Mouse (Mus musculus) MEL-GATA-1-ER (cell line): Measurements from ENCODE around the gene Gm4214.
"Not testable (repeated sequence)": the region's sequence is repeated elsewhere in the genome, so short reads cannot be mapped to it uniquely, and the experiment has no call there.

Experiments used
- DNase-seq: peaks from one replicate; pipeline ENCODE4 v3.0.0-alpha.2; 2012; ENCODE audit warnings: low read depth; ENCODE audit errors: extremely low read depth

Gene Gm4214

GRCm38 (mm10) chr7:22984573-22984972, at the start of gene Gm4214:
Gene Gm4214, minus strand, starts transcription at chr7:22984673.
- DNase-seq = not testable (repeated sequence)

DNA sequence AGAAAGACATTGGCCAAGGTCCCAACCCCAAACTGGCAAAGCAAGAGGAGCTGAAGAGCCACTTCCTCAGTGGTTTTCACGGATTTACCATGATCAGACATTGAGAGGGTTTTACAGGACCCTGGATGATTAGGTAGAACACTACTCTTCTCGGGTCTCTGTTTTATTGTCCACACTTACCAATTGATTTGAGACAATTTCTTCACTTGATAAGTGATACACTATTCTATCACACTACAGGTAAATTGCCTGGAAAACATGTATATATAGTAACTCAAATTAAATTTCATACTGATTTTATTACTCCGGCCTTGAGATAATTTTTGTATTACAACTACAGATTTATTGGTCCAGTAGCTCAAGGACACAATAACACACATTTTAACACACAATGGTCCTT, 35.4 kb upstream of the Gm4214 start, which contains the start of gene Gm4216:
Gene Gm4216 (minus strand): TSS at position 101 of the 400 bp plus-strand sequence.
- DNase-seq = not testable (repeated sequence)
